Mouse (Mus musculus): ENCODE results near the gene Pmp22. TPM values are rescaled to one million over a fixed set of nuclear protein-coding genes. Genes with fewer than 3 reads are reported as not detected.

The Pmp22 gene
- 15.4 and 16.0 TPM in 2 replicates for polyA plus RNA-seq (2012; rRNA removed)

DNA sequence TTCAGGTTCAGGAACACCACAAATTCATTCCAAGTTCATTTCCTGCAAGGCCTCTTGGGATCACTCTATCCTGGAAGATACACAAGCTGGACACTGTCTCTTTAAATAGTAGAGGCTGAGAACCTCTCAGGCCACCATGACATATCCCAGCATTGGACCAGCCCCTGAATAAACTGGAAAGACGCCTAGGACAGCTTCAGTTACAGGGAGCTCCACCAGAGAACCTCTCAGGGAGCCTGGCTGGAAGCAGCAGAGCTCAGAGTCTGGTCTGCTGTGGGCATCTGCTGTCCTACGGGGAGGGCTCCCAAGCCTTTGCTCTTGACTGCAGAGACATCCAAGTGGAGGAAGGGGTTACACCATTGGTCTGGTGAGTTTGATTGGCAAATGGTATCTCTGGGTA, at the start of gene Pmp22:
TSS of gene Pmp22 (plus strand) at position 199 of the 400 bp plus-strand sequence.

Other genes with a start within 250 kb of the Pmp22 start
- gene Tvp23b, start 249.5 kb upstream of the Pmp22 start, polyA plus RNA-seq (2012; rRNA removed): 15.8 and 16.6 TPM in 2 replicates
- gene Cdrt4, start 177.8 kb upstream of the Pmp22 start, polyA plus RNA-seq (2012; rRNA removed): 0.06 TPM in 1 of 2 replicates, not detected in the other
- gene Tekt3, start 67.3 kb upstream of the Pmp22 start, polyA plus RNA-seq (2012; rRNA removed): not detected in 2 replicates